9 mouse cellular contexts compared by ENCODE assay signal in the genomic region with DNA sequence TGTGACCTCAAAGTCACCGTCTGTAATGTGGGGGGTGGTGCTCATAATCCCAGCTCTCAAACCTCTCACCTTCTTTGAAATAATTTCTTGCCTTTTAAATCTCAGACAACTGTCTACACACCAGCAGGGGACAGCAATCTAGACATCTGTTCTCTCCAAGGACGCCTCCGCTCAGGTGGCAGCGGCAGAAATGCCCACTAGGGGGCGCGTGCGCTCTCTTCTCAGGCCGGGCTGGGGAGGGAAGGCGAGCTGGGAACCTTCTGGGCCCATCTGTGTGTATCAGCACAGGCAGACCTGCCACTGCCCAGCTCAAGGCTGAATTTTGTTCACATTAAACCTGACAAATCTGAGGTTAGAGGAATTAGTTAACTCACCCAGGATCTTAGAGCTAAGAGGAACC. TPM values are rescaled to one million over a fixed set of nuclear protein-coding genes. Genes with fewer than 3 reads are reported as not detected.
A peak's percentile ranks its signal among the peaks of the same experiment; 100 is the strongest.
DNase-seq lines count a peak whose midpoint lies in the region; ATAC-seq and TF ChIP-seq lines count a peak whose summit lies in the region.
"Had no signal": no experiment of that assay in that cellular context is flagged by ENCODE, and none has a peak within 500 bp of the region (broad histone marks: within the 10 kb centered on the region; RNA-seq: fewer than 3 reads in every experiment).

No protein-coding gene starts in this region.

- no peaks in the 10 kb centered on the region for H3K36me3 ChIP-seq in kidney, postnatal 0 days (ENCODE audit: insufficient read depth, low read length)

- H3K27me3 ChIP-seq in kidney, postnatal 0 days (ENCODE audit: insufficient read depth, low read length): no peaks in the 10 kb centered on the region

- no peak for TF ChIP-seq POLR2A in bone marrow macrophage, adult 2 months (IDR thresholded peaks at IDR 0.05; ENCODE audit: borderline replicate concordance, low read depth, low read length)

- H3K4me2 ChIP-seq in kidney, postnatal 0 days (ENCODE audit: low read length): no peak overlapping the region

- H3K27ac ChIP-seq in bone marrow macrophage, adult 2 months (ENCODE audit: insufficient read depth, low read depth, low read length): no peak overlapping the region
- no peak overlapping the region for H3K27ac ChIP-seq in kidney, postnatal 0 days

- no peak overlapping the region for H3K4me3 ChIP-seq in bone marrow macrophage, adult 2 months (ENCODE audit: insufficient read depth, low read length)
- H3K4me3 ChIP-seq in kidney, postnatal 0 days (replicated peaks; ENCODE audit: low read depth, low read length): no peak overlapping the region
- H3K4me3 ChIP-seq: myocyte had no signal

- no peaks in the 10 kb centered on the region for H3K9me3 ChIP-seq in kidney, postnatal 0 days (replicated peaks; ENCODE audit: low read length)

- H3K9ac ChIP-seq in kidney, postnatal 0 days (ENCODE audit: low read depth, low read length): no peak overlapping the region

- TF ChIP-seq CTCF in bone marrow macrophage, adult 2 months (IDR thresholded peaks at IDR 0.05; ENCODE audit: low read depth, low read length): peak; percentile 58
- TF ChIP-seq CTCF in kidney, postnatal 0 days (IDR thresholded peaks at IDR 0.05; ENCODE audit: low read depth): peak; percentile 74

- WGBS in kidney, postnatal 0 days: 20% methylated on average over 9 of the region's 9 CpGs

- H3K4me1 ChIP-seq in bone marrow macrophage, adult 2 months (ENCODE audit: control insufficient read depth, insufficient read depth, low read length): peaks cover 2% of the 10 kb centered on the region
- H3K4me1 ChIP-seq in kidney, postnatal 0 days (replicated peaks; ENCODE audit: insufficient read depth, low read length): no peaks in the 10 kb centered on the region

- peak; percentile 53 to 75 for DNase-seq in adrenal gland, adult (ENCODE audit: inconsistent age in 2 of 2, low spot score in 1 of 2)
- no peak for DNase-seq in adrenal gland, adult 8-10 months
- DNase-seq in 3134 (ENCODE audit: extremely low read depth, insufficient read length, low spot score): peak; percentile 41
- DNase-seq in kidney, postnatal 0 days (ENCODE audit: low spot score): no peak
- DNase-seq in mesoderm, embryonic 11.5 days (ENCODE audit: low read depth, low spot score): peak; percentile 61
- DNase-seq in testis, postnatal 14 days (ENCODE audit: low spot score): peak; percentile 69

- ATAC-seq in erythroblast, adult 5-6 weeks (replicated peaks; ENCODE audit: low FRiP score, poor library complexity, severe bottlenecking): peak; percentile 78
- ATAC-seq in kidney, postnatal 0 days (replicated peaks; ENCODE audit: low FRiP score, low read depth): no peak

RNA-seq across cellular contexts. Expression of a gene that starts 58.2 kb away (rescaled TPM):
- 100 to 1,000 TPM in 3 of 4 experiments, 10 to 100 TPM in 1; 97.2 to 127 (median 119) TPM for total RNA-seq in adrenal gland, adult 8-10 months (2022)
- 77.8 and 86.1 TPM in 2 replicates for polyA plus RNA-seq in bone marrow macrophage, adult 2 months (2012; ENCODE audit: insufficient read depth, insufficient read length, missing spikeins)
- total RNA-seq in erythroblast, adult 5-6 weeks (2015; ENCODE audit: low replicate concordance): 88.2 and 89.4 TPM in 2 replicates
- total RNA-seq in erythroblast, adult 5-6 weeks (2017; ENCODE audit: low replicate concordance): 104 and 120 TPM in 2 replicates
- polyA plus RNA-seq in kidney, postnatal 0 days (2015; fragmentation: Nextera tagmentation; extraction: Ambion mirVana): 108 and 117 TPM in 2 replicates

Comparison
In these comparisons a context has a peak if more than half of its experiments do, and no peak if none do; other contexts are left out.
1. DNase-seq: peak in adrenal gland, adult (2 of 2), 3134 (single experiment), mesoderm, embryonic 11.5 days (single experiment) and testis, postnatal 14 days (single experiment); none in adrenal gland, adult 8-10 months (single experiment) and kidney, postnatal 0 days (single experiment).